Mouse (Mus musculus): ENCODE data around the gene Hk2. TPM values are rescaled to one million over a fixed set of nuclear protein-coding genes. Genes with fewer than 3 reads are reported as not detected.
A peak's percentile ranks its signal among the peaks of the same experiment; 100 is the strongest.

The Hk2 gene
- polyA plus RNA-seq, 1 experiment from 2014 or later: 31.0 TPM

- Histone ChIP-seq H3K4me3 (ENCODE audit: control insufficient read depth in 1 of 2, insufficient read depth in 1 of 2, low read depth in 1 of 2, low read length in 2 of 2) (no peak overlapping the region), H3K4me1 (ENCODE audit: control insufficient read depth in 2 of 2, insufficient read depth in 2 of 2, low read length in 2 of 2) (peaks cover 0 to under 1% of the 10 kb centered on the region in 2 experiments; a peak in 2 of 4 replicates), H3K4me2 (ENCODE audit: low read length) (no peak overlapping the region), H3K27ac (replicated peaks in 1 of 2; ENCODE audit: control insufficient read depth in 1 of 2, insufficient read depth in 1 of 2, low read depth in 2 of 2, low read length in 2 of 2) (no peak overlapping the region), H3K27me3 (ENCODE audit: control insufficient read depth, insufficient read depth, low read length) (no peaks in the 10 kb centered on the region), H3K9me3 (ENCODE audit: control insufficient read depth, low read length) (no peaks in the 10 kb centered on the region), H3K36me3 (ENCODE audit: control insufficient read depth, insufficient read depth, low read length) (no peaks in the 10 kb centered on the region), H3K9ac (ENCODE audit: low read length) (no peak overlapping the region)
- WGBS: 64% methylated on average over 4 of the region's 4 CpGs
- no peak for ATAC-seq (ENCODE audit: insufficient number of reproducible peaks, insufficient read depth, low FRiP score, low read depth)
These were observed 2.9 kb upstream of the Hk2 start for GRCm38 (mm10) chr6:82777124-82777654.

DNA sequence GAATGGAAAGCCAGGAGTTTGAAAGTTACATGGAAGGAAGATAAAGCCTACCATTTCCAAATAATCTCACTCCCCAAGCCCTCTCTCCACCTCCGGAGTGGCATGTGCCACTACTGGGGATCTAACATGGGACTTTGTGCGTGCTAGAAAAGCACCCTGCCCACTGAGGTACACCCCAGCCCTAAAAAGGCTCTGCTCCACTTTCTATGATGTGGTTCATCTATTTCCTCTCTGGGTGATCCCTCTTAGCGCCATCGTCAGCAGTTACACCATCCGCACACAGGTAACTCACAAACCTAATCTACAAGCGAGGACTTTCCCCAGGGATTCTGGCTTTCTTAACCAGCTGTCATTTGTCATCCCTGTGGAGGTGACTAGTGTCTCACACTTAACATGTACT is 1.1 kb upstream of the Hk2 start:
- no peak overlapping the region for H3K4me2 ChIP-seq (ENCODE audit: low read length)
- H3K27ac ChIP-seq (replicated peaks in 1 of 2; ENCODE audit: control insufficient read depth in 1 of 2, insufficient read depth in 1 of 2, low read depth in 2 of 2, low read length in 2 of 2): no peak overlapping the region
- no peak overlapping the region for H3K4me3 ChIP-seq (ENCODE audit: control insufficient read depth in 1 of 2, insufficient read depth in 1 of 2, low read depth in 1 of 2, low read length in 2 of 2)
- no peaks in the 10 kb centered on the region for H3K27me3 ChIP-seq (ENCODE audit: control insufficient read depth, insufficient read depth, low read length)
- H3K9me3 ChIP-seq (ENCODE audit: control insufficient read depth, low read length): no peaks in the 10 kb centered on the region
- H3K36me3 ChIP-seq (ENCODE audit: control insufficient read depth, insufficient read depth, low read length): no peaks in the 10 kb centered on the region
- ATAC-seq (ENCODE audit: insufficient number of reproducible peaks, insufficient read depth, low FRiP score, low read depth): no peak
- H3K9ac ChIP-seq (ENCODE audit: low read length): peak overlapping the region; percentile 79; the same call in 1 of the 2 replicates
- WGBS: 80% methylated on average over 6 of the region's 6 CpGs
- peaks cover 10 to 16% of the 10 kb centered on the region in 2 experiments for H3K4me1 ChIP-seq (ENCODE audit: control insufficient read depth in 2 of 2, insufficient read depth in 2 of 2, low read length in 2 of 2)

GRCm38 (mm10) chr6:82773261-82774131 is 758 bp downstream of the Hk2 start:
- Histone ChIP-seq H3K4me1 (ENCODE audit: control insufficient read depth in 2 of 2, insufficient read depth in 2 of 2, low read length in 2 of 2) (peaks cover 12 to 31% of the 10 kb centered on the region in 2 experiments), H3K36me3 (ENCODE audit: control insufficient read depth, insufficient read depth, low read length) (no peaks in the 10 kb centered on the region), H3K9ac (ENCODE audit: low read length) (peak overlapping the region; percentile 80), H3K27me3 (ENCODE audit: control insufficient read depth, insufficient read depth, low read length) (no peaks in the 10 kb centered on the region), H3K27ac (replicated peaks in 1 of 2; ENCODE audit: control insufficient read depth in 1 of 2, insufficient read depth in 1 of 2, low read depth in 2 of 2, low read length in 2 of 2) (peak overlapping the region; percentile 75 to 80), H3K4me3 (ENCODE audit: control insufficient read depth in 1 of 2, insufficient read depth in 1 of 2, low read depth in 1 of 2, low read length in 2 of 2) (peak overlapping the region; percentile 54 to 57), H3K4me2 (ENCODE audit: low read length) (peak overlapping the region; percentile 92), H3K9me3 (ENCODE audit: control insufficient read depth, low read length) (no peaks in the 10 kb centered on the region)
- ATAC-seq (ENCODE audit: insufficient number of reproducible peaks, insufficient read depth, low FRiP score, low read depth): peak; percentile 26
- WGBS: under 1% methylated on average over 66 of the region's 68 CpGs

DNA sequence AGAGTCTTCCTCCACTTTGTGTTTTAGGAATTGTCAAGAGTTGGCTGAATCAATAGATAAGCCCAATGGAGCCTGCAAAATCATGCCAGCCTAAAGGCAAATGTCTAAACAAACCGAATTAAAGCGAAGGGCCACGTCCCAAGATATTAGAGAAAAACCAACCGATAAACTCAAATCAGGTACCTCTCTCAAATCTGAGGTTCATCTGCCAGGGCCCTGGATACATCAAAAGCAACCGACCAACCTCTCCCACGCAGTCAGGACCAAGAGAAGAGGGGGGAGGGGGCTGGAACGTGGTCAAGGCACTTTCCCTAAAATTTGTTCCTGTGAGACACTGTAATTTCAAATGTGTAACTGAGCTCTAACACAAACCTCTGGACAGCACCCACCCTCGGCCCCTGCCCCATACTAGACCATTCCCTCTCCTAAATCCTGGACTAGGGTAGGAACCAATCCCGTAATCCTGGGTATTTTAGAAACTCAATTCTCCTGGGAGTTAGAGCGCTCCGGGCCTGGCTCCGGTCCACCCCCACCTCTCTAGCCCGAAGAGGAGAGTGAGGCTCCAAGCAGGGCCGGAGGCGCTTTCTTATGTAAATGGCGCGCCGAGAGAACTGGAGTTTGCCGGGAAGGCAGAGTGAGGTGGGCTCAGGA is 1.7 kb downstream of the Hk2 start:
- Histone ChIP-seq H3K9me3 (ENCODE audit: control insufficient read depth, low read length) (no peaks in the 10 kb centered on the region), H3K4me1 (ENCODE audit: control insufficient read depth in 2 of 2, insufficient read depth in 2 of 2, low read length in 2 of 2) (peaks cover 12 to 37% of the 10 kb centered on the region in 2 experiments), H3K4me2 (ENCODE audit: low read length) (peak overlapping the region; percentile 92), H3K9ac (ENCODE audit: low read length) (peak overlapping the region; percentile 80), H3K27ac (replicated peaks in 1 of 2; ENCODE audit: control insufficient read depth in 1 of 2, insufficient read depth in 1 of 2, low read depth in 2 of 2, low read length in 2 of 2) (peak overlapping the region; percentile 75 to 80), H3K27me3 (ENCODE audit: control insufficient read depth, insufficient read depth, low read length) (no peaks in the 10 kb centered on the region), H3K4me3 (ENCODE audit: control insufficient read depth in 1 of 2, insufficient read depth in 1 of 2, low read depth in 1 of 2, low read length in 2 of 2) (peak overlapping the region; percentile 54 to 57), H3K36me3 (ENCODE audit: control insufficient read depth, insufficient read depth, low read length) (no peaks in the 10 kb centered on the region)
- no peak for ATAC-seq (ENCODE audit: insufficient number of reproducible peaks, insufficient read depth, low FRiP score, low read depth)
- WGBS: under 1% methylated on average over 19 of the region's 19 CpGs

GRCm38 (mm10) chr6:82771981-82772409 is 2.3 kb downstream of the Hk2 start:
- no peaks in the 10 kb centered on the region for H3K36me3 ChIP-seq (ENCODE audit: control insufficient read depth, insufficient read depth, low read length)
- H3K27me3 ChIP-seq (ENCODE audit: control insufficient read depth, insufficient read depth, low read length): no peaks in the 10 kb centered on the region
- H3K4me1 ChIP-seq (ENCODE audit: control insufficient read depth in 2 of 2, insufficient read depth in 2 of 2, low read length in 2 of 2): peaks cover 12 to 37% of the 10 kb centered on the region in 2 experiments
- peak overlapping the region; percentile 54 to 57 for H3K4me3 ChIP-seq (ENCODE audit: control insufficient read depth in 1 of 2, insufficient read depth in 1 of 2, low read depth in 1 of 2, low read length in 2 of 2)
- peak overlapping the region; percentile 92 for H3K4me2 ChIP-seq (ENCODE audit: low read length)
- peak overlapping the region; percentile 80 for H3K9ac ChIP-seq (ENCODE audit: low read length)
- no peak for ATAC-seq (ENCODE audit: insufficient number of reproducible peaks, insufficient read depth, low FRiP score, low read depth)
- H3K27ac ChIP-seq (replicated peaks in 1 of 2; ENCODE audit: control insufficient read depth in 1 of 2, insufficient read depth in 1 of 2, low read depth in 2 of 2, low read length in 2 of 2): peak overlapping the region; percentile 75 to 80
- WGBS: 2% methylated on average over 10 of the region's 10 CpGs
- H3K9me3 ChIP-seq (ENCODE audit: control insufficient read depth, low read length): no peaks in the 10 kb centered on the region

DNA sequence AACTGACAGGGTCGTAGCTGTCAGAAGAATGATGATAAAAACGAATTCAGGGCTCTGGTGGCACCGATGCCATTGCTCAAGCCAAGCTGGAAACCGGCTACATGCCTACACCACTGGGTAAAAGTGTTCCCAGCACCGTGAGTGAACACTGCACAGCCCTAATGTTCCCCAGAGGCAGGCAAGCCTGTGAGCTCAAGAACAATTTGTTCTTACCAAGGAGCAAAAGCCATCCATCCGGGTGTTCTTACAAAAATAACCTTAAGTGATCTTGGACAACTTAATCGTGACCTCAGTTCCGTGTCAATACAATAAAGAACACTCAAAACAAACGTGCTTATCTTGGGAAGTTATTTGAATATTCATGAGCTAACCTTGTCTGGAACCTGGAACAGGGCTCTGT is 3.2 kb downstream of the Hk2 start:
- H3K4me1 ChIP-seq (ENCODE audit: control insufficient read depth in 2 of 2, insufficient read depth in 2 of 2, low read length in 2 of 2): peaks cover 16 to 37% of the 10 kb centered on the region in 2 experiments
- H3K9me3 ChIP-seq (ENCODE audit: control insufficient read depth, low read length): no peaks in the 10 kb centered on the region
- 33% methylated on average over 9 of the region's 9 CpGs for whole genome bisulfite sequencing
- ATAC-seq (ENCODE audit: insufficient number of reproducible peaks, insufficient read depth, low FRiP score, low read depth): no peak
- H3K36me3 ChIP-seq (ENCODE audit: control insufficient read depth, insufficient read depth, low read length): no peaks in the 10 kb centered on the region
- peak overlapping the region; percentile 40 to 43; a peak in 3 of 4 replicates for H3K27ac ChIP-seq (replicated peaks in 1 of 2; ENCODE audit: control insufficient read depth in 1 of 2, insufficient read depth in 1 of 2, low read depth in 2 of 2, low read length in 2 of 2)
- H3K27me3 ChIP-seq (ENCODE audit: control insufficient read depth, insufficient read depth, low read length): no peaks in the 10 kb centered on the region
- 0 out of 4 replicates have a peak overlapping the region, but pooled peaks of 1 of the 2 experiments have one; percentile 54 for H3K4me3 ChIP-seq (ENCODE audit: control insufficient read depth in 1 of 2, insufficient read depth in 1 of 2, low read depth in 1 of 2, low read length in 2 of 2)
- peak overlapping the region; percentile 80; the same call in 1 of the 2 replicates for H3K9ac ChIP-seq (ENCODE audit: low read length)
- peak overlapping the region; percentile 92 for H3K4me2 ChIP-seq (ENCODE audit: low read length)

DNA sequence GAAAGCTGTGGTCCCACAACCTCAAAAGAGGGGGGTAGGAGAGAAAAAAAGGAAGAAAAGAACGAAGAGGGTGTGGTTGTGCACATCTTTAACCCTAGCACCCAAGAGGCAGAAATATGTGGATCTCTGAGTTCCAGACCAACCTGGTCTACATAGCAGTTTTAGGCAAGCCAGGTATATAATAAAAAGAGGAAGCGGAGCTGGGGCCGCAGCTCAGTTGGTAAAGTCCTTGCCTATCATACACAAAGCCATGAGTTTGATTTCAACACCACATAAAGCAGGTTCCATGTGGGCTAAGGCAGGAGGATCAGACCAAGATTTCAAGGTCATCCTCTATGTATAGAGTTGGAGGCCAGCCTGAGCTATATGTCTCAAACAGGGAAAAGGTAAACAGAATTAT is 4.0 kb downstream of the Hk2 start:
- H3K4me3 ChIP-seq (ENCODE audit: control insufficient read depth in 1 of 2, insufficient read depth in 1 of 2, low read depth in 1 of 2, low read length in 2 of 2): no peak overlapping the region
- no peaks in the 10 kb centered on the region for H3K9me3 ChIP-seq (ENCODE audit: control insufficient read depth, low read length)
- H3K36me3 ChIP-seq (ENCODE audit: control insufficient read depth, insufficient read depth, low read length): no peaks in the 10 kb centered on the region
- peak overlapping the region; percentile 92 for H3K4me2 ChIP-seq (ENCODE audit: low read length)
- H3K4me1 ChIP-seq (ENCODE audit: control insufficient read depth in 2 of 2, insufficient read depth in 2 of 2, low read length in 2 of 2): peaks cover 16 to 40% of the 10 kb centered on the region in 2 experiments
- H3K27me3 ChIP-seq (ENCODE audit: control insufficient read depth, insufficient read depth, low read length): no peaks in the 10 kb centered on the region
- ATAC-seq (ENCODE audit: insufficient number of reproducible peaks, insufficient read depth, low FRiP score, low read depth): no peak
- 0 out of 4 replicates have a peak overlapping the region, but pooled peaks of 1 of the 2 experiments have one; percentile 9 for H3K27ac ChIP-seq (replicated peaks in 1 of 2; ENCODE audit: control insufficient read depth in 1 of 2, insufficient read depth in 1 of 2, low read depth in 2 of 2, low read length in 2 of 2)
- peak overlapping the region; percentile 80; the same call in 1 of the 2 replicates for H3K9ac ChIP-seq (ENCODE audit: low read length)
- WGBS: 83% methylated on average over 3 of the region's 3 CpGs

Measured in heart, embryonic 14.5 days (tissue).